Comparison of ENCODE assay signal across 36 mouse cellular contexts in the genomic region with DNA sequence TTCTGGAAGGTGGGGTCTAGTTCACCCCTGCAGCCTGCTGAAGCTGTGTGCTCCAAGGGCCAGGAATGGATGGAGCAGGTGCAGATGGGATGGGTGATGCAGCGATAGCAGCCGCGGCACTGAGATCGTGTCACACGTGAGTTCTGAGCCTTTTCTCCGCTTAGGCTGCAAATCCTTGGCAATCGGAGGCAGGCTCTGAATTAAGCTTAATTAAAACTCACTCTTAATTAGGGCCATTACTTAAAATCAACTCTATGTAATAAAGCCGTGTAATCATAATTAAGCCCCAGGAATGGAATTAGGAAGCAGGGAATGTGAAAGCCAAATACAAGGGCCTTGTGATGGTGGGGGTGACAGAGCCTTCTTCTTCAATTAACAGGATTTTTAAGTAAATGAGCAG. TPM values are rescaled to one million over a fixed set of nuclear protein-coding genes. Genes with fewer than 3 reads are reported as not detected.
DNase-seq lines count a peak whose midpoint lies in the region; ATAC-seq and TF ChIP-seq lines count a peak whose summit lies in the region.
"Had no signal": no experiment of that assay in that cellular context is flagged by ENCODE, and none has a peak within 500 bp of the region (broad histone marks: within the 10 kb centered on the region; RNA-seq: fewer than 3 reads in every experiment).

No protein-coding gene starts in this region.

- H3K27ac ChIP-seq in forebrain, embryonic 11.5 days (ENCODE audit: low read depth, low read length), result no peak overlapping the region
- H3K27ac ChIP-seq in forebrain, embryonic 10.5 days, result no peak overlapping the region
- no peak overlapping the region for H3K27ac ChIP-seq in midbrain, embryonic 14.5 days (replicated peaks; ENCODE audit: low read depth, low read length)
- no peak overlapping the region for H3K27ac ChIP-seq in midbrain, embryonic 16.5 days (ENCODE audit: low read length)
- no peak overlapping the region for H3K27ac ChIP-seq in forebrain, embryonic 14.5 days (ENCODE audit: low read depth, low read length)
- no peak overlapping the region for H3K27ac ChIP-seq in left cerebral cortex, adult 2 months
- H3K27ac ChIP-seq: limb, embryonic 13.5 days; lung, embryonic 15.5 days; midbrain, embryonic 10.5 days; stomach, postnatal 0 days had no signal

- WGBS in forebrain, embryonic 11.5 days, result 57% methylated on average over 8 of the region's 8 CpGs
- 79% methylated on average over 8 of the region's 8 CpGs for WGBS in forebrain, embryonic 10.5 days
- WGBS in midbrain, embryonic 14.5 days, result 71% methylated on average over 8 of the region's 8 CpGs
- 63% methylated on average over 8 of the region's 8 CpGs for WGBS in midbrain, embryonic 16.5 days
- 15% methylated on average over 8 of the region's 8 CpGs for WGBS in forebrain, embryonic 14.5 days

- TF ChIP-seq CTCF in left cerebral cortex, adult 2 months (IDR thresholded peaks at IDR 0.05), result no peak

- DNase-seq in forebrain, embryonic 11.5 days (ENCODE audit: low spot score), result peak; percentile 44
- DNase-seq in forebrain, embryonic 10.5 days (ENCODE audit: extremely low spot score, low spot score), result no peak
- DNase-seq in midbrain, embryonic 14.5 days, result peak; percentile 14
- peak; percentile 37 for DNase-seq in Muller cell, postnatal 12 days (ENCODE audit: inconsistent ontology term)
- DNase-seq in forebrain, embryonic 14.5 days (ENCODE audit: low spot score), result peak; percentile 74
- DNase-seq in left cerebral cortex, adult 2 months (ENCODE audit: extremely low spot score in 1 of 2, low spot score in 2 of 2), result no peak
- no peak for DNase-seq in left cerebral cortex, postnatal 10 days (ENCODE audit: extremely low spot score in 1 of 2, low spot score in 2 of 2)
- DNase-seq: adrenal gland, postnatal 10 days; cerebellum, adult 18-20 months; cerebellum, postnatal 10 days; gastrocnemius, postnatal 14 days; heart, postnatal 14 days; kidney, adult 9 months; kidney, postnatal 14 days; right cerebral cortex, postnatal 25 days; thymus, adult 18-20 months; thymus, postnatal 25 days had no signal

- H3K27me3 ChIP-seq in forebrain, embryonic 11.5 days (ENCODE audit: control insufficient read depth, insufficient read depth, low read length), result peaks cover 7% of the 10 kb centered on the region; the same call in 1 of the 2 replicates
- H3K27me3 ChIP-seq in forebrain, embryonic 10.5 days (ENCODE audit: poor library complexity, severe bottlenecking), result peaks cover 38% of the 10 kb centered on the region; the same call in 1 of the 2 replicates
- H3K27me3 ChIP-seq in midbrain, embryonic 14.5 days (ENCODE audit: control insufficient read depth, insufficient read depth, low read length), result no peaks in the 10 kb centered on the region
- no peaks in the 10 kb centered on the region for H3K27me3 ChIP-seq in midbrain, embryonic 16.5 days (ENCODE audit: control insufficient read depth, insufficient read depth, low read depth, low read length)
- H3K27me3 ChIP-seq in forebrain, embryonic 14.5 days (replicated peaks; ENCODE audit: control insufficient read depth, insufficient read depth, low read length), result peaks cover 20% of the 10 kb centered on the region
- H3K27me3 ChIP-seq: limb, embryonic 13.5 days; lung, embryonic 15.5 days had no signal

- no peaks in the 10 kb centered on the region for H3K4me1 ChIP-seq in forebrain, embryonic 11.5 days (replicated peaks; ENCODE audit: control insufficient read depth, insufficient read depth, low read length)
- peaks cover under 1% of the 10 kb centered on the region for H3K4me1 ChIP-seq in forebrain, embryonic 10.5 days
- H3K4me1 ChIP-seq in midbrain, embryonic 14.5 days (ENCODE audit: control insufficient read depth, insufficient read depth, low read length), result no peaks in the 10 kb centered on the region
- no peaks in the 10 kb centered on the region for H3K4me1 ChIP-seq in midbrain, embryonic 16.5 days (ENCODE audit: control insufficient read depth, insufficient read depth, low read length)
- 0 out of 2 replicates have a peak, but pooled peaks cover 4% of the 10 kb centered on the region for H3K4me1 ChIP-seq in forebrain, embryonic 14.5 days (ENCODE audit: control insufficient read depth, insufficient read depth, low read length)
- H3K4me1 ChIP-seq: limb, embryonic 13.5 days; lung, embryonic 15.5 days; midbrain, embryonic 10.5 days had no signal

- no peak overlapping the region for H3K9ac ChIP-seq in forebrain, embryonic 11.5 days (ENCODE audit: low read length)
- no peak overlapping the region for H3K9ac ChIP-seq in midbrain, embryonic 14.5 days (replicated peaks; ENCODE audit: low read length)
- H3K9ac ChIP-seq in midbrain, embryonic 16.5 days (ENCODE audit: low read depth, low read length), result no peak overlapping the region
- no peak overlapping the region for H3K9ac ChIP-seq in forebrain, embryonic 14.5 days (ENCODE audit: low read length)
- H3K9ac ChIP-seq: limb, embryonic 13.5 days; lung, embryonic 15.5 days had no signal

- H3K9me3 ChIP-seq in forebrain, embryonic 11.5 days (ENCODE audit: control insufficient read depth, low read length), result no peaks in the 10 kb centered on the region
- H3K9me3 ChIP-seq in forebrain, embryonic 10.5 days, result no peaks in the 10 kb centered on the region
- H3K9me3 ChIP-seq in midbrain, embryonic 14.5 days (ENCODE audit: control insufficient read depth, low read length), result no peaks in the 10 kb centered on the region
- no peaks in the 10 kb centered on the region for H3K9me3 ChIP-seq in midbrain, embryonic 16.5 days (replicated peaks; ENCODE audit: control insufficient read depth, low read length, poor library complexity, severe bottlenecking)
- H3K9me3 ChIP-seq in forebrain, embryonic 14.5 days (replicated peaks; ENCODE audit: control insufficient read depth, low read length), result no peaks in the 10 kb centered on the region
- H3K9me3 ChIP-seq: limb, embryonic 13.5 days; lung, embryonic 15.5 days; midbrain, embryonic 10.5 days had no signal

- no peaks in the 10 kb centered on the region for H3K36me3 ChIP-seq in forebrain, embryonic 11.5 days (ENCODE audit: control insufficient read depth, insufficient read depth, low read length)
- no peaks in the 10 kb centered on the region for H3K36me3 ChIP-seq in forebrain, embryonic 10.5 days (replicated peaks)
- H3K36me3 ChIP-seq in midbrain, embryonic 14.5 days (ENCODE audit: control insufficient read depth, insufficient read depth, low read length), result no peaks in the 10 kb centered on the region
- no peaks in the 10 kb centered on the region for H3K36me3 ChIP-seq in midbrain, embryonic 16.5 days (ENCODE audit: control insufficient read depth, insufficient read depth, low read length)
- H3K36me3 ChIP-seq in forebrain, embryonic 14.5 days (ENCODE audit: control insufficient read depth, insufficient read depth, low read length), result no peaks in the 10 kb centered on the region
- H3K36me3 ChIP-seq: G1E; limb, embryonic 13.5 days; lung, embryonic 15.5 days; midbrain, embryonic 10.5 days had no signal

- no peak for ATAC-seq in forebrain, embryonic 11.5 days (replicated peaks; ENCODE audit: low FRiP score)
- ATAC-seq in midbrain, embryonic 14.5 days (ENCODE audit: low FRiP score, low TSS enrichment), result no peak
- ATAC-seq in midbrain, embryonic 16.5 days, result no peak
- peak; percentile 89 for ATAC-seq in forebrain, embryonic 14.5 days
- ATAC-seq: intestine, embryonic 16.5 days; Patski had no signal

- no peak overlapping the region for H3K4me2 ChIP-seq in forebrain, embryonic 11.5 days (ENCODE audit: low read depth, low read length, severe bottlenecking)
- no peak overlapping the region for H3K4me2 ChIP-seq in midbrain, embryonic 14.5 days (ENCODE audit: low read length)
- no peak overlapping the region for H3K4me2 ChIP-seq in midbrain, embryonic 16.5 days (ENCODE audit: low read length)
- no peak overlapping the region for H3K4me2 ChIP-seq in forebrain, embryonic 14.5 days (ENCODE audit: low read length)
- H3K4me2 ChIP-seq: limb, embryonic 13.5 days; liver, embryonic 11.5 days; lung, embryonic 15.5 days had no signal

- intact Hi-C loops in left cerebral cortex, adult 2 months (cut with DNase I), result no loop called here
- intact Hi-C loops in left cerebral cortex, postnatal 10 days (cut with DNase I), result no loop called here

- H3K4me3 ChIP-seq in forebrain, embryonic 11.5 days (ENCODE audit: low read depth, low read length), result no peak overlapping the region
- no peak overlapping the region for H3K4me3 ChIP-seq in forebrain, embryonic 10.5 days
- H3K4me3 ChIP-seq in midbrain, embryonic 14.5 days (replicated peaks; ENCODE audit: low read depth, low read length), result no peak overlapping the region
- H3K4me3 ChIP-seq in midbrain, embryonic 16.5 days (ENCODE audit: low read depth, low read length), result no peak overlapping the region
- H3K4me3 ChIP-seq in forebrain, embryonic 14.5 days (ENCODE audit: low read depth, low read length), result no peak overlapping the region
- H3K4me3 ChIP-seq in left cerebral cortex, adult 2 months, result no peak overlapping the region
- H3K4me3 ChIP-seq: erythroblast, embryonic 14.5 days; limb, embryonic 13.5 days; lung, embryonic 15.5 days; midbrain, embryonic 10.5 days had no signal

RNA-seq across cellular contexts. Expression of a gene that starts 40.9 kb away (rescaled TPM):
- not detected in 2 replicates for polyA plus RNA-seq in forebrain, embryonic 11.5 days (2014; fragmentation: Nextera tagmentation; extraction: Ambion mirVana)
- not detected in 2 replicates for polyA plus RNA-seq in forebrain, embryonic 10.5 days (2016; fragmentation: Nextera tagmentation; extraction: Ambion mirVana)
- polyA plus RNA-seq in midbrain, embryonic 14.5 days (2014; fragmentation: Nextera tagmentation; extraction: Ambion mirVana), result not detected in 2 replicates
- not detected in 2 replicates for polyA plus RNA-seq in midbrain, embryonic 16.5 days (2015; fragmentation: Nextera tagmentation; extraction: Ambion mirVana)
- polyA plus RNA-seq in forebrain, embryonic 14.5 days (2014; fragmentation: Nextera tagmentation; extraction: Ambion mirVana), result not detected in 2 replicates
- total RNA-seq in left cerebral cortex, adult 2 months (2021), result not detected
- not detected for total RNA-seq in left cerebral cortex, postnatal 10 days (2021)
- total RNA-seq: adrenal gland, postnatal 10 days; common myeloid progenitor, adult 5-6 weeks; G1E; gastrocnemius, postnatal 14 days; granulocyte monocyte progenitor cell, adult 5-6 weeks; heart, postnatal 14 days; layer of hippocampus, adult 18-20 months; layer of hippocampus, postnatal 10 days; left cerebral cortex, adult 18-20 months; left cerebral cortex, postnatal 36 days; megakaryocyte progenitor cell, adult 5-6 weeks had no signal
- polyA plus RNA-seq: erythroblast, embryonic 14.5 days; G1E; heart, embryonic 14.5 days; liver, embryonic 11.5 days; liver, embryonic 16.5 days; midbrain, embryonic 10.5 days; Patski; stomach, postnatal 0 days had no signal

Comparison
In these comparisons a context has a peak if more than half of its experiments do, and no peak if none do; other contexts are left out.
1. DNase-seq: peak in forebrain, embryonic 11.5 days (single experiment), midbrain, embryonic 14.5 days (single experiment), Muller cell, postnatal 12 days (single experiment) and forebrain, embryonic 14.5 days (single experiment); none in forebrain, embryonic 10.5 days (single experiment), left cerebral cortex, adult 2 months (0 of 2) and left cerebral cortex, postnatal 10 days (0 of 2).